Mouse (Mus musculus) ES-Bruce4 (cell line): ENCODE data around the gene Myo18a. TPM values are rescaled to one million over a fixed set of nuclear protein-coding genes. Genes with fewer than 3 reads are reported as not detected.
A peak's percentile ranks its signal among the peaks of the same experiment; 100 is the strongest.

Experiments used
- H3K27ac ChIP-seq: 2 replicates; pipeline ENCODE4 v1.5.1; 2012; ENCODE audit warnings: low read length, inconsistent platforms; ENCODE audit not compliant: insufficient read depth
- H3K27me3 ChIP-seq: 2 replicates; pipeline ENCODE4 v1.6.1; 2012; ENCODE audit warnings: mild to moderate bottlenecking, low read length, inconsistent platforms; ENCODE audit not compliant: control insufficient read depth, poor library complexity, insufficient read depth, severe bottlenecking
- H3K36me3 ChIP-seq: 2 replicates; pipeline ENCODE4 v1.6.1; 2012; ENCODE audit warnings: inconsistent platforms, mild to moderate bottlenecking, low read length, moderate library complexity; ENCODE audit not compliant: control insufficient read depth, poor library complexity, insufficient read depth, severe bottlenecking
- H3K4me1 ChIP-seq: one replicate; pipeline ENCODE4 v1.8.1; 2011; ENCODE audit warnings: low read length; ENCODE audit not compliant: control insufficient read depth, insufficient read depth
- H3K4me3 ChIP-seq: 2 replicates; pipeline ENCODE4 v1.5.1; 2011; ENCODE audit warnings: low read depth, mild to moderate bottlenecking, low read length
- H3K9ac ChIP-seq: 2 replicates; pipeline ENCODE4 v1.6.1; 2012; ENCODE audit warnings: low read depth, mild to moderate bottlenecking, inconsistent platforms; ENCODE audit not compliant: poor library complexity, severe bottlenecking
- H3K9me3 ChIP-seq: replicated peaks from 2 replicates; pipeline ENCODE4 v1.6.1; 2012; ENCODE audit warnings: mild to moderate bottlenecking, low read length, inconsistent platforms; ENCODE audit not compliant: control insufficient read depth, poor library complexity, insufficient read depth, severe bottlenecking
- CTCF ChIP-seq: IDR thresholded peaks from one replicate; pipeline ENCODE4 v1.8.1; 2011; ENCODE audit warnings: low read depth, low read length
- EP300 ChIP-seq: IDR thresholded peaks from 2 replicates; pipeline ENCODE4 v1.6.1; 2011; ENCODE audit warnings: low read depth, low read length; ENCODE audit not compliant: insufficient read depth
- POLR2A ChIP-seq: IDR thresholded peaks from one replicate; pipeline ENCODE4 v1.8.1; 2011; ENCODE audit warnings: low read length; ENCODE audit not compliant: insufficient read depth
- polyA plus RNA-seq: library from polyadenylated mRNA; stranded (reverse); fragments of >200 nt; gene quantifications from 2 replicates; pipeline ENCODE4 v1.2.4, GENCODE M21; 2011; ENCODE audit warnings: low read depth; ENCODE audit not compliant: missing spikeins, insufficient read depth, insufficient read length

Gene Myo18a
- polyA plus RNA-seq, 1 experiment: 59.6 TPM

- peaks cover 2% of the 10 kb centered on the region for H3K4me1 ChIP-seq
- no peak overlapping the region for H3K4me3 ChIP-seq
- H3K9me3 ChIP-seq: no peaks in the 10 kb centered on the region
- no peaks in the 10 kb centered on the region for H3K27me3 ChIP-seq
- H3K27ac ChIP-seq: no peak overlapping the region
- TF ChIP-seq EP300 (no peak), POLR2A (no peak), CTCF (peak; percentile 99)
- peaks cover 6% of the 10 kb centered on the region; the same call in 1 of the 2 replicates for H3K36me3 ChIP-seq
- H3K9ac ChIP-seq: no peak overlapping the region
These were observed 58.6 kb downstream of the Myo18a start for GRCm38 (mm10) chr11:77821648-77822047.

GRCm38 (mm10) chr11:77822781-77823180, 59.7 kb downstream of the Myo18a start:
- H3K27ac ChIP-seq: no peak overlapping the region
- no peaks in the 10 kb centered on the region for H3K27me3 ChIP-seq
- no peaks in the 10 kb centered on the region for H3K9me3 ChIP-seq
- H3K36me3 ChIP-seq: peaks cover 9% of the 10 kb centered on the region; the same call in 1 of the 2 replicates
- no peak overlapping the region for H3K4me3 ChIP-seq
- H3K4me1 ChIP-seq: peaks cover under 1% of the 10 kb centered on the region
- no peak for TF ChIP-seq POLR2A
- peak; percentile 83 for TF ChIP-seq CTCF
- no peak overlapping the region for H3K9ac ChIP-seq

- Histone ChIP-seq H3K9me3 (no peaks in the 10 kb centered on the region), H3K9ac (no peak overlapping the region), H3K4me3 (no peak overlapping the region), H3K4me1 (no peaks in the 10 kb centered on the region), H3K36me3 (peaks cover 15% of the 10 kb centered on the region; the same call in 1 of the 2 replicates), H3K27ac (no peak overlapping the region), H3K27me3 (no peaks in the 10 kb centered on the region)
- TF ChIP-seq EP300 (no peak), POLR2A (no peak), CTCF (peak; percentile 93)
These were observed 62.8 kb downstream of the Myo18a start for GRCm38 (mm10) chr11:77825853-77826252.

- no peaks in the 10 kb centered on the region for H3K27me3 ChIP-seq
- no peak overlapping the region for H3K27ac ChIP-seq
- H3K36me3 ChIP-seq: peaks cover 15% of the 10 kb centered on the region; the same call in 1 of the 2 replicates
- no peak overlapping the region for H3K9ac ChIP-seq
- TF ChIP-seq EP300 (no peak), POLR2A (no peak)
- no peaks in the 10 kb centered on the region for H3K9me3 ChIP-seq
- no peaks in the 10 kb centered on the region for H3K4me1 ChIP-seq
- no peak overlapping the region for H3K4me3 ChIP-seq
These were observed 63.3 kb downstream of the Myo18a start for GRCm38 (mm10) chr11:77826311-77826710.

- Histone ChIP-seq H3K9me3 (no peaks in the 10 kb centered on the region), H3K9ac (no peak overlapping the region), H3K4me3 (no peak overlapping the region), H3K4me1 (no peaks in the 10 kb centered on the region), H3K36me3 (peaks cover 15% of the 10 kb centered on the region; the same call in 1 of the 2 replicates), H3K27me3 (no peaks in the 10 kb centered on the region), H3K27ac (no peak overlapping the region)
- peak; percentile 94 for TF ChIP-seq CTCF
- TF ChIP-seq EP300: no peak
These were observed 64.4 kb downstream of the Myo18a start for GRCm38 (mm10) chr11:77827241-77827995.

GRCm38 (mm10) chr11:77828163-77828562, 65.1 kb downstream of the Myo18a start:
- no peak overlapping the region for H3K4me3 ChIP-seq
- peaks cover 19% of the 10 kb centered on the region; the same call in 1 of the 2 replicates for H3K36me3 ChIP-seq
- no peaks in the 10 kb centered on the region for H3K4me1 ChIP-seq
- H3K27ac ChIP-seq: no peak overlapping the region
- H3K9ac ChIP-seq: no peak overlapping the region
- H3K27me3 ChIP-seq: no peaks in the 10 kb centered on the region
- TF ChIP-seq EP300 (no peak), CTCF (peak; percentile 51), POLR2A (no peak)
- H3K9me3 ChIP-seq: no peaks in the 10 kb centered on the region
